9 mouse cellular contexts compared by ENCODE assay signal in the genomic region with DNA sequence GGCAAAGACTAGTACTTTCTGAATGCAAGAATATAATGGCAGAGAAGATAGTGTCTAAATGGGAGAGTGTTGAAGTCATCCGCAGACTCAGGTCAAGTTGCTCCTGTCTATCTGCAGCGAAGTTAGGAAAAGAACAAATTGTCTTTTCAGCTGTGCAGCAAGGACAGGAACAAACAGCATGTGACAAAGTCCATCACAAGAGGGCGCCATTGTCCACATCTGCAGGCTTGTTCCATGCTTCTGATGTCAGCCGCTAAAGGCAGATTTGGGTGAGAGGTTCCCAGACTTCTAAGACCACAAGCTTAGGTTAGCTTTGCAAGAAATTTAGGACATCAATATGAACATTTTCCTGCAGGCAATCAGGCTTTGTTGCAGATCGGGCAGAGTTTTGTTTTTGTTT.
DNase-seq lines count a peak whose midpoint lies in the region; ATAC-seq lines count a peak whose summit lies in the region.
"Had no signal": no experiment of that assay in that cellular context is flagged by ENCODE, and none has a peak within 500 bp of the region (broad histone marks: within the 10 kb centered on the region; RNA-seq: fewer than 3 reads in every experiment).

No protein-coding gene starts in this region.

- no peak overlapping the region for H3K27ac ChIP-seq in forebrain, embryonic 15.5 days (replicated peaks)
- no peak overlapping the region for H3K27ac ChIP-seq in hindbrain, embryonic 15.5 days (replicated peaks)
- H3K27ac ChIP-seq: liver, embryonic 15.5 days had no signal

- H3K4me3 ChIP-seq in forebrain, embryonic 15.5 days: no peak overlapping the region
- no peak overlapping the region for H3K4me3 ChIP-seq in hindbrain, embryonic 15.5 days
- H3K4me3 ChIP-seq: liver, embryonic 15.5 days had no signal

- H3K27me3 ChIP-seq in forebrain, embryonic 15.5 days: no peaks in the 10 kb centered on the region
- no peaks in the 10 kb centered on the region for H3K27me3 ChIP-seq in hindbrain, embryonic 15.5 days
- H3K27me3 ChIP-seq: liver, embryonic 15.5 days had no signal

- no peak overlapping the region for H3K9ac ChIP-seq in forebrain, embryonic 15.5 days (replicated peaks)
- H3K9ac ChIP-seq in hindbrain, embryonic 15.5 days: no peak overlapping the region
- H3K9ac ChIP-seq: liver, embryonic 15.5 days had no signal

- no peak overlapping the region for H3K4me2 ChIP-seq in forebrain, embryonic 15.5 days (replicated peaks)
- H3K4me2 ChIP-seq in hindbrain, embryonic 15.5 days: no peak overlapping the region
- H3K4me2 ChIP-seq: liver, embryonic 15.5 days had no signal

- DNase-seq in NIH3T3 (ENCODE audit: low read depth) (peak; percentile 82), MN1 (ENCODE audit: low spot score) (no peak)
- DNase-seq in cerebellum, adult 11 months: peak; percentile 36
- DNase-seq in layer of hippocampus, postnatal 14 days (ENCODE audit: low spot score in 2 of 2): peak; percentile 84 to 85
- DNase-seq in lung, postnatal 36 days: peak; percentile 83
- peak; percentile 85 to 91 for DNase-seq in right cerebral cortex, postnatal 10 days (ENCODE audit: low spot score in 2 of 2)

- H3K4me1 ChIP-seq in forebrain, embryonic 15.5 days: no peaks in the 10 kb centered on the region
- no peaks in the 10 kb centered on the region for H3K4me1 ChIP-seq in hindbrain, embryonic 15.5 days (replicated peaks)
- H3K4me1 ChIP-seq: liver, embryonic 15.5 days had no signal

- no peaks in the 10 kb centered on the region for H3K36me3 ChIP-seq in forebrain, embryonic 15.5 days
- no peaks in the 10 kb centered on the region for H3K36me3 ChIP-seq in hindbrain, embryonic 15.5 days
- H3K36me3 ChIP-seq: liver, embryonic 15.5 days had no signal

- peak; percentile 92 for ATAC-seq in forebrain, embryonic 15.5 days (replicated peaks)
- ATAC-seq in hindbrain, embryonic 15.5 days (ENCODE audit: low FRiP score, low read depth): peak; percentile 78; the same call in 1 of the 2 replicates

- 30% methylated on average over 5 of the region's 5 CpGs for WGBS in forebrain, embryonic 15.5 days
- WGBS in hindbrain, embryonic 15.5 days: 28% methylated on average over 5 of the region's 5 CpGs

- no peaks in the 10 kb centered on the region for H3K9me3 ChIP-seq in forebrain, embryonic 15.5 days
- H3K9me3 ChIP-seq in hindbrain, embryonic 15.5 days: no peaks in the 10 kb centered on the region
- H3K9me3 ChIP-seq: liver, embryonic 15.5 days had no signal
